Mouse (Mus musculus) testis, postnatal 14 days (tissue): ENCODE data around the gene Gm20388.

Experiments used
- DNase-seq: peaks from one replicate; pipeline ENCODE4 v3.0.0; 2021; ENCODE audit warnings: low spot score

The Gm20388 gene

GRCm38 (mm10) chr8:123375701-123376100 lies 3465.1 kb downstream of the Gm20388 start:
- no peak for DNase-seq

- DNase-seq, result no peak
Measured at GRCm38 (mm10) chr8:123376106-123376505, 3465.5 kb downstream of the Gm20388 start.

GRCm38 (mm10) chr8:123381711-123382110 lies 3471.1 kb downstream of the Gm20388 start:
- DNase-seq, result no peak

GRCm38 (mm10) chr8:123382516-123382915 lies 3471.9 kb downstream of the Gm20388 start:
- DNase-seq, result no peak

GRCm38 (mm10) chr8:123384883-123385540 lies 3474.4 kb downstream of the Gm20388 start:
- no peak for DNase-seq

- no peak for DNase-seq
Measured at GRCm38 (mm10) chr8:123387041-123387440, 3476.4 kb downstream of the Gm20388 start.

- DNase-seq, result no peak
Measured at GRCm38 (mm10) chr8:123387801-123388200, 3477.2 kb downstream of the Gm20388 start.

GRCm38 (mm10) chr8:123389026-123389425 lies 3478.4 kb downstream of the Gm20388 start:
- no peak for DNase-seq

- DNase-seq, result no peak
Measured at GRCm38 (mm10) chr8:123398308-123398707, 3487.7 kb downstream of the Gm20388 start.

GRCm38 (mm10) chr8:123401936-123402335 lies 3491.3 kb downstream of the Gm20388 start:
- DNase-seq, result no peak

- DNase-seq, result no peak
Measured at GRCm38 (mm10) chr8:123402730-123403326, 3492.2 kb downstream of the Gm20388 start.

GRCm38 (mm10) chr8:123404521-123404920 lies 3493.9 kb downstream of the Gm20388 start:
- no peak for DNase-seq

- DNase-seq, result no peak
Measured at GRCm38 (mm10) chr8:123406786-123407185, 3496.1 kb downstream of the Gm20388 start, which contains the start of gene Mc1r. Gene Mc1r, plus strand, starts transcription at chr8:123407107.

GRCm38 (mm10) chr8:123407612-123408011 lies 3497.0 kb downstream of the Gm20388 start:
- no peak for DNase-seq

GRCm38 (mm10) chr8:123408586-123409544 lies 3498.2 kb downstream of the Gm20388 start:
- peak; percentile 71 for DNase-seq

- DNase-seq, result peak; percentile 53
Measured at GRCm38 (mm10) chr8:123410049-123410587, 3499.5 kb downstream of the Gm20388 start.

GRCm38 (mm10) chr8:123410788-123411187 lies 3500.1 kb downstream of the Gm20388 start:
- DNase-seq, result no peak

GRCm38 (mm10) chr8:123411246-123411645 lies 3500.6 kb downstream of the Gm20388 start, which contains the start of gene Tubb3:
Gene Tubb3, plus strand, starts transcription at chr8:123411424.
- peak; percentile 72 for DNase-seq

- no peak for DNase-seq
Measured at GRCm38 (mm10) chr8:123411781-123412327, 3501.2 kb downstream of the Gm20388 start.

- DNase-seq, result no peak
Measured at GRCm38 (mm10) chr8:123412560-123413170, 3502.0 kb downstream of the Gm20388 start.

GRCm38 (mm10) chr8:123414255-123414654 lies 3503.6 kb downstream of the Gm20388 start:
- no peak for DNase-seq
